In the genomic region with DNA sequence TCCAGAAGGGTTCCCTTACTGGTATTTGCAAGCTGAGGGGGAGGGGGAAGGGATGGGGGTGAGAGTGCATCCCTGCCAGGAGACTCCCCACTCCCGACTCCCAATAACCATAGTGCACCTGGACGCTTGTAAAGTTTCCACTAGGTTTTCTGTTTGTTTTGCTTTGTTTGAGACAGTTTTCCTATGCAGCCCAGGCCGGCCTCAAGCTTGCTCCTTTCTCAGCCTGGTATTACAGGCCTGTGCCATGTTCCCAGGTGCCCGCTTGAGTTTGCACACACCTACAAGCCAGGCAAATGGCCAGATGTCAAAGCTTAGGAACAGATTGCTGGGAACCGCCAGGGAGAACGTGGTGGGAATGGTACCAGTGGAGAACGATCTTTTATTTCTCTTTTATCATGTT, we compare ENCODE assay signal across 8 mouse cellular contexts. TPM values are rescaled to one million over a fixed set of nuclear protein-coding genes. Genes with fewer than 3 reads are reported as not detected.
DNase-seq lines count a peak whose midpoint lies in the region; ATAC-seq and TF ChIP-seq lines count a peak whose summit lies in the region.

No protein-coding gene starts in this region.

- H3K9ac ChIP-seq in forebrain, embryonic 12.5 days: no peak overlapping the region
- H3K9ac ChIP-seq in limb, embryonic 14.5 days (ENCODE audit: low read depth, low read length, severe bottlenecking): peak overlapping the region; percentile 82; the same call in 1 of the 2 replicates
- H3K9ac ChIP-seq in neural tube, embryonic 15.5 days (replicated peaks): peak overlapping the region; percentile 74

- DNase-seq in layer of hippocampus, adult 2 months (ENCODE audit: low spot score in 2 of 2): no peak
- no peak for DNase-seq in layer of hippocampus, adult 8-10 months (ENCODE audit: low spot score in 2 of 2)
- peak; percentile 33 for DNase-seq in limb, embryonic 14.5 days (ENCODE audit: low spot score)
- no peak for DNase-seq in left cerebral cortex, postnatal 14 days (ENCODE audit: low spot score in 2 of 2)
- no peak for DNase-seq in natural killer cell, adult 2 months (ENCODE audit: low spot score in 2 of 2)
- no peak for DNase-seq in layer of hippocampus, postnatal 10 days (ENCODE audit: low spot score in 2 of 2)

- WGBS in forebrain, embryonic 12.5 days: 22% methylated on average over 7 of the region's 7 CpGs
- WGBS in limb, embryonic 14.5 days: 10% methylated on average over 7 of the region's 7 CpGs
- WGBS in neural tube, embryonic 15.5 days: 20% methylated on average over 7 of the region's 7 CpGs

- ATAC-seq in forebrain, embryonic 12.5 days (ENCODE audit: low FRiP score): no peak
- ATAC-seq in limb, embryonic 14.5 days (ENCODE audit: low FRiP score, low read depth): no peak
- no peak for ATAC-seq in neural tube, embryonic 15.5 days (ENCODE audit: low FRiP score)

- peak overlapping the region; percentile 86 for H3K4me2 ChIP-seq in forebrain, embryonic 12.5 days
- H3K4me2 ChIP-seq in limb, embryonic 14.5 days (replicated peaks; ENCODE audit: low read depth, low read length, severe bottlenecking): peak overlapping the region; percentile 91
- peak overlapping the region; percentile 96 for H3K4me2 ChIP-seq in neural tube, embryonic 15.5 days

- TF ChIP-seq CTCF in layer of hippocampus, adult 2 months (conservative IDR thresholded peaks at IDR 0.05): no peak

- peaks cover 31% of the 10 kb centered on the region for H3K4me1 ChIP-seq in forebrain, embryonic 12.5 days
- peaks cover 14% of the 10 kb centered on the region for H3K4me1 ChIP-seq in limb, embryonic 14.5 days (ENCODE audit: control insufficient read depth, insufficient read depth, low read length)
- H3K4me1 ChIP-seq in neural tube, embryonic 15.5 days: peaks cover 36% of the 10 kb centered on the region

- H3K9me3 ChIP-seq in forebrain, embryonic 12.5 days: no peaks in the 10 kb centered on the region
- no peaks in the 10 kb centered on the region for H3K9me3 ChIP-seq in limb, embryonic 14.5 days (ENCODE audit: control insufficient read depth, low read length)
- no peaks in the 10 kb centered on the region for H3K9me3 ChIP-seq in neural tube, embryonic 15.5 days (replicated peaks)

- intact Hi-C loops in left cerebral cortex, postnatal 14 days (cut with DNase I): loop anchor here (2.0 kb wide), 1 partner anchor 39 kb away; no protein-coding TSS in a partner anchor

- H3K27me3 ChIP-seq in forebrain, embryonic 12.5 days: peaks cover 23% of the 10 kb centered on the region
- no peaks in the 10 kb centered on the region for H3K27me3 ChIP-seq in limb, embryonic 14.5 days (ENCODE audit: control insufficient read depth, insufficient read depth, low read length)
- H3K27me3 ChIP-seq in neural tube, embryonic 15.5 days (replicated peaks): no peaks in the 10 kb centered on the region; the same call in 1 of the 2 replicates

- peak overlapping the region; percentile 94 for H3K27ac ChIP-seq in layer of hippocampus, adult 2 months
- no peak overlapping the region for H3K27ac ChIP-seq in forebrain, embryonic 12.5 days
- H3K27ac ChIP-seq in limb, embryonic 14.5 days (replicated peaks; ENCODE audit: low read depth, low read length): peak overlapping the region; percentile 92; the same call in 1 of the 2 replicates
- H3K27ac ChIP-seq in neural tube, embryonic 15.5 days (replicated peaks): 0 out of 2 replicates have a peak overlapping the region, but pooled peaks have one; percentile 95

- no peak for TF ChIP-seq POLR2A in limb, embryonic 14.5 days (IDR thresholded peaks at IDR 0.05; ENCODE audit: borderline replicate concordance, extremely low read depth, insufficient read depth, insufficient read length)

- peak overlapping the region; percentile 80 for H3K4me3 ChIP-seq in layer of hippocampus, adult 2 months
- peak overlapping the region; percentile 68; the same call in 1 of the 2 replicates for H3K4me3 ChIP-seq in forebrain, embryonic 12.5 days (replicated peaks)
- peak overlapping the region; percentile 64 for H3K4me3 ChIP-seq in limb, embryonic 14.5 days (replicated peaks; ENCODE audit: low read length)
- H3K4me3 ChIP-seq in neural tube, embryonic 15.5 days (replicated peaks): peak overlapping the region; percentile 71

- H3K36me3 ChIP-seq in forebrain, embryonic 12.5 days (replicated peaks): no peaks in the 10 kb centered on the region
- H3K36me3 ChIP-seq in limb, embryonic 14.5 days (ENCODE audit: control insufficient read depth, insufficient read depth, low read length): 0 out of 2 replicates have a peak, but pooled peaks cover 5% of the 10 kb centered on the region
- no peaks in the 10 kb centered on the region for H3K36me3 ChIP-seq in neural tube, embryonic 15.5 days

RNA-seq across cellular contexts. Expression of gene Pfkfb3, which starts 50.1 kb away (rescaled TPM):
- total RNA-seq in layer of hippocampus, adult 2 months (2021): 10 to 100 TPM; 36.8 to 40.1 TPM
- total RNA-seq in layer of hippocampus, adult 8-10 months (2022): 10 to 100 TPM; 42.5 to 50.7 (median 45.4) TPM
- 19.6 and 20.8 TPM in 2 replicates for polyA plus RNA-seq in forebrain, embryonic 12.5 days (2016; fragmentation: Nextera tagmentation; extraction: Ambion mirVana)
- 19.6 and 25.3 TPM in 2 replicates for polyA plus RNA-seq in limb, embryonic 14.5 days (2012; rRNA removed)
- polyA plus RNA-seq in limb, embryonic 14.5 days (2014; fragmentation: Nextera tagmentation; extraction: Ambion mirVana): 11.4 and 11.9 TPM in 2 replicates
- 26.5 and 29.8 TPM in 2 replicates for polyA plus RNA-seq in neural tube, embryonic 15.5 days (2015; fragmentation: Nextera tagmentation; extraction: Ambion mirVana)
- 10 to 100 TPM; 18.1 to 28.5 TPM for total RNA-seq in left cerebral cortex, postnatal 14 days (2021)
- 10 to 100 TPM; 41.1 to 45.4 TPM for total RNA-seq in layer of hippocampus, postnatal 10 days (2021)
